Mouse (Mus musculus) heart, adult 2 months (tissue): ENCODE measurements around the gene Rnf114.

Experiments used
- CTCF ChIP-seq: fragments of 200-600 bp; IDR thresholded peaks from 2 replicates; pipeline ENCODE4 v1.8.1; 2022; ENCODE audit warnings: antibody characterized with exemption, mild to moderate bottlenecking, moderate library complexity
- EP300 ChIP-seq: fragments of 200-500 bp; IDR thresholded peaks from 2 replicates; pipeline ENCODE4 v1.6.1; 2011; ENCODE audit warnings: low read depth, low read length, control low read depth; ENCODE audit not compliant: insufficient read depth
- POLR2A ChIP-seq: fragments of 200-500 bp; IDR thresholded peaks from 2 replicates; pipeline ENCODE4 v1.6.1; 2011; ENCODE audit warnings: mild to moderate bottlenecking, low read depth, low read length, control low read depth; ENCODE audit not compliant: insufficient read depth

GRCm38 (mm10) chr2:167550341-167550854, 58.0 kb downstream of the Rnf114 start:
- TF ChIP-seq POLR2A = no peak
- no peak for TF ChIP-seq CTCF
- no peak for TF ChIP-seq EP300
